Mouse (Mus musculus) thymus, adult 18-20 months (tissue): ENCODE measurements around the gene Hoxc11.

Source experiments
- DNase-seq, 2 experiments: peaks; one replicate each; pipeline ENCODE4 v3.0.0; 2022; ENCODE audit warnings: mixed read lengths in 2 of 2

Hoxc11 gene

DNA sequence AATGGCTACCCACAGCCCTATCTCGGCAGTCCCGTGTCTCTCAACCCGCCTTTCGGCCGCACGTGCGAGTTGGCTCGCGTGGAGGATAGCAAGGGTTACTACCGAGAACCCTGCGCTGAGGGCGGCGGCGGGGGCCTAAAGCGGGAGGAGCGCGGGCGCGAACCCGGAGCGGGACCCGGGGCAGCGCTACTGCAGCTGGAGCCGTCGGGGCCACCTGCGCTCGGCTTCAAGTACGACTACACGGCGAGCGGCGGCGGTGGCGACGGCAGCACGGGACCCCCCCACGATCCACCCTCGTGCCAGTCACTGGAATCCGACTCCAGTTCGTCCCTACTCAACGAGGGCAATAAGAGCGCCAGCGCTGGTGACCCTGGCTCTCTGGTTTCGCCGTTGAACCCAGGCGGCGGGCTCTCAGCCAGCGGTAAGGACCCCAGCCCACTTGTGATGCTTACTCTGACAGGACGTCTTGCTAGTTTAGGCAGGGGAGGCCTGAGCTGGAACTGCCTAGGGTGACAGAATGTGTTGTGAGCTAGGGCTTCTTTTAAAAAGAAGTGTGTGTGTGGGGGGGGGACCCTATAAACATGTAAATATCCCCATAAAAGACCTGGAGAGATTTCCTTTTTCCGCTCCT, 17.1 kb upstream of the Hoxc11 start:
- no peak for DNase-seq

DNA sequence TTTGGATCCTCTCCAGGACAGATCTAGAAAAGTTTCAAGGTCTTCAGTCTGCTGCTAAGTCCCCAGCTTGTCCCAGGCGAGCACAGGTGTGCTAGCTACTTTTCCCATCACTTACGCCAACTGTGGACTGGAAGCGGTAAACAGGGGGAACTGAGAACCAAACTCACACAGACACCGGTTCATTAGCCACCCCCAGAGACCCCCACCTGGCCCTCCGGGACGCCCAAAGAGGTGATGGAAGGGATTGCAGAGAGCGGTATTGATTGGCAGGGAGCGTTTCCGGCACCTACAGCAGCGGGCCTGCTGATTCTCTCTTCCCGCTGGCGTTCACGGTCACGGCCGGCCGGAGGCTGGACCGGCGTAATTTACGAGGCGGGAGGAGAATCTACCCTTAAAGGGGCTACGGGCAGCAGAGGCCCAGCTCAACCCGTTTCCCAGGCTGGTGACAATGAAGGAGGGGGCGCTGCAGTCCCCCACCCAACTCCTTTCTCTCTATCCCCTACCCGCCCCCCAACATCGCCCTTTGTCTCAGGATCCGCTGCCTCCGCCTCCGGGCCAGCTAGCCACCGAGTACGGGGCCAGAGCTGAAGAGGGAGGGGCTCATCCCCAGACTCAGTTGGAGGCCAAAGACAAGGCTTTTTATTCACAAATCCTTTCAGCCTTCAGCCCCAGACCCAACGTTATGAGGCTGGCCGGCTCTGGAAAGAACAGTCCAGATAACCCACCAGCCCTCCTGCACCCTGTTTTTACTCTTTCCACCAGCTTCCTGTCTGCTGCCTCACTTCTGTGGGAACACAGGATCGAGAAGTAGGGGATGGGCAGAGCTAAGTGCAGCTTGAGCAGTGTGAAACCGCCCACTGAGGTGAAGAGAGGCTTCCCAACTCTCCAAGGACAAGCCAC, 14.7 kb upstream of the Hoxc11 start:
- DNase-seq, result no peak

DNA sequence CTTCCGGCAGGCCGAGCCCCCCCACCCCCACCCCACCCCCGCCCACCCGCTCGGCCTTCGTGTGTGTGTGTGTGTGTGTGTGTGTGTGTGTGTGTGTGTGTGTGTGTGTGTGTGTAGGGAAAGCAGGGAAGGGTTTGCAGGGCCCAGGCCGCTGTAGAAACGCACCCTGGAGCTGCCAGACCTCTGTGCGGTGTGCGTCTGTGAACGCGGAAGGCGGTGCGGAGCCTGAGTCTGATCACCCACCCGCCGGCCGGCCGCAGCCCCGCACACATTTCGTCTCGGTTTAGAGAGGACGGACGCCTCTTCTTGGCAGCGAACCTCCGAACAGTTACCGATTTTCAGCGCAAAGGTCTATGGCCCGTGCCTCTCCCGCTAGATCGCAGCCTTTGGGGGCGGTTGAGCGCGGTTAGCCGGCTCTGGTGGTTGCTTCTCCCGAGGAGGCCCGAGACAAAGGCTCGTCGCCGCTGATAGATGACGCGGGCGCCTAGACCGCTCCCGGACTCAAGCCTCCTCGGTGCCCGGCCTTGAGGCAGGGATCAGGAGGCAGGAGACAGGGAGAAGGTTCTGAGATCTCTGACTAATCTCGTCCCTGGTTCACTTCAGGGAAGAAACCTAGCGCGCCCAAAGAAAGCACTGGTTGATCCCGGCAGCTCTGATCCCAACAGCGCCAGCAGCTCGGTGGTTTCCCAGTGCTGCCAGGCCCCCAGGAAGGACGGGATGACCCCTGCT, 11.3 kb upstream of the Hoxc11 start:
- DNase-seq, result no peak

DNA sequence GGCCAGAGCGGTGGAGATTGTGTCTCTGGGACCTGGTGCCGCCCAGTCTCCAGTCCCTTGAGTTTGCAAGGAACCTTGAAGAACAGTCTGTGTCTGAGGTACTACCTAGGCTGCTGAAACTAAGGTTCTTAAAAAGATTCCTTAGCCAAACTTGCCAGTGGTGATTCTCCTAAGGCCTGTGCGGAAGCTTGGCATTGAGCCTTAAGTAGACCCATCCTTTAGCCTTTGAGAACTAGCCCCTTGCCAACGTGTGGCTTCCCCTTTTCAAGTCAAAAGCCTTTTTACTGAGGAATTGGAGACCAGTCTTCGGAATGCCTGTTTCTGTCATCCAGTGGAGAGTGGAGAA, 10.8 kb upstream of the Hoxc11 start:
- DNase-seq, result no peak

DNA sequence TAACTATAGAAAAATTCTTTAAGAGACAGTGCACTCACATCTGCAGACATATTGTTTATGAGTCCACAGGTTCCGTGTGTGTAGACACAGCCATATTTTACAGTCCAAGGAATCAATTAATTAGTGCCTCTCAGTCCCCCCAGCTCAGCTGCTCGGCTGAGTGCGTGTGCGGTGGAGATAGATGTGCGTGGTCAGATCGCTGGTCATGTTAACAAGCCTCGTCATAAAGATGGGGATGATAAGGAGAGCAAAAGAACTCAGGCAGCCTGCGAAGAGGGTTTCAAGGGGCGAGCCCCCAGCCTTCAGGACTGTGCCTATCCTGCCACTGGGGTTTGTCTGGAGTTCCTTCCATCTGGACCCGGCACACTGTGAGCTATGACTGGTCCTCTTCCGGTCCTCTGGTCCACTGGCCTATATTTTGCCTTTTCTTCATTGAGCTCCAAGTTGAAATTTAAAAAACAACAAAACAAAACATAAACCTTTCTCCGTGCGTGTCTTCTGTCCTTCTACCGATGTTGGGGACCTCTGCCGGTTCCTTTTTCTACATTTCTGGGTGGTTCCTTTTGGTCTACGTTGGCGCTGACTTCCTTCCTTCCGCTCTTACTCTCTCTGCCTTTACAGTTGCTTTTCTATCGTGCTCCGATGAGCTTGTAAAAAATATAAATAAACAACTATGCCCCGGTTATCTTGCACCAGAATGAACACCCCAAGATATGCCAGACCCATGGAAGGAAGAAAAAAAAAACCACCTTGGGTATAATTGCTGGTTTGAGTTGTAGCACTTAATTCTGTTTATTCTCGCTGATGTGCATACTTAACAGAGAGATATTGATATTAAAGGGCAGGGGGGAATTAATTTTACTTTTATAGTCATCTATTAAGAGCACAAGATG, 8.8 kb upstream of the Hoxc11 start:
- no peak for DNase-seq

DNA sequence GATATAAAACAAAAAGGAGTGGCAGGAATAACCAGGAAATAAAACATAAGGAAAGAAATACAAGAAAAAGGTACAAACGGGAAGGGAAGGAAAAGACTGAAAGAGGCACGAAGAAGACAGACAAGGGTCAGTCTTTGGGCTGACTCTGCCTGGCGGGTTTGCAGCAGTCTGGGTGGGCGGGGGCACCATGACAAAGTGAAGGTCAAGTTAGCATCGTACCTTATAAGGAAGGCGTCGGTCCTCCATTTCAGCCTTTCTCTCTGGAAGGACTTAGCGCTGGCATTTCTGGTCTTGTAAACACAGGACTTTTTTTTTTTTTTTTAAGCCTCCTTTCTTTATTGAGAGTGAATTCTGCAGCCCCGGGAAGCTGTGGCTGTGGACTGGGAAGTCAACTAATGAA, 7.0 kb upstream of the Hoxc11 start:
- no peak for DNase-seq

DNA sequence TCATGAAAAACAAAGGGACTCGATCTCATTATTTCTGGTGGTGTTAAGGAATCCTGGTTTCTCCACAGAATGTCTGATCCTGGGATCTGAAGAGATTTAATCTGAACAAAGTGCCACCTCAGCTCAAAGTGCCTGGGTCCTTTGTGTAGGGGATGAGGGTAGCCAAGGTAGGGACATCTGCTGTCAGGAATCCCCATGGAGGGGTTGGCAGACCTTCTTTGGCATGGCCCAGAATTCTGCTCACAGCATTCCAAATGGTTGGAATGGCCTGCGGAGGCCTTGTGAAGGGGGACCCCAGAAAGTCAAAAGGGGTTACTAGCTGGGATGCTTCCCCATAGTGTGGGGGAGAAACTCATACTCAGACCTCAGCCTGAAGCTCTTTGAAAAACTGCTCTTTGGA, 5.4 kb upstream of the Hoxc11 start:
- DNase-seq, result no peak

DNA sequence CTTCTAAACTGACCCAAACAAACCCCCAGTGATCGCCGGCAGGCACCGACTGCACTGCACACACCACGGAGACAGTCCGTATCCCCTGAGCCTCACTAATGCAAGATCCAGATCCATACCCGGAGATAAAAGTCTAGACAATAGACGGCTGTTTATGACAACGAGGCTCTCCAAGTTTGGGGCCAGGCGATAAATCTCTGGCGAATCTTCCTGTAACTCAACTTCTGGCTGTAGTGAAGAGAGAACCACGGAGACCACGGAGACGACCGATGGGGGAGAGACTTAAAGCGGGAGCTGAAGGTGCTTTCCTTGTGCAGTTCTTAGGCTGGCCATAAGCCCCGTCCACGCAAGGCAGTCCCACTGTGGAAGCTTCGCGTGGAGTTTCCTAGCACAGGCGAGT, 4.5 kb upstream of the Hoxc11 start:
- no peak for DNase-seq

DNA sequence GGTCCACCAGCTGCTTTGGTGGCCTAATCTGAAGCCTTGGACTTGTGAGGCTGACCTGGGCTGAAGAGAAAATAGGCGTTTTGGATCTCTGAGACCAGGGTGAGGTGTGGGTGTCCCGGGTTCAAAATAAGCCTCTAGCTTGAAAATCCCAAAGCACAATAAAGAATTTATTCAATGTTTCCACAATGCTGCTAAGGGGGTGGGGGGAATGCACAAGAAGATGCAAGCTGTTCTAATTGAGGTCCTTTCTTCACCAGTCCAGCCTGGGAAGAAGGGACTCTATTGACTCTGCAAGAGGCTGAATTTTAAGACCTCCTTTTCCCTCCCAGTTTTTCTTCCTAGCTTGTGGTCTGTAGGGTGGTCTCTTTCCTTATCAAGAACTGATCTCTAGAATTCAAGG, 3.4 kb upstream of the Hoxc11 start:
- DNase-seq, result no peak

DNA sequence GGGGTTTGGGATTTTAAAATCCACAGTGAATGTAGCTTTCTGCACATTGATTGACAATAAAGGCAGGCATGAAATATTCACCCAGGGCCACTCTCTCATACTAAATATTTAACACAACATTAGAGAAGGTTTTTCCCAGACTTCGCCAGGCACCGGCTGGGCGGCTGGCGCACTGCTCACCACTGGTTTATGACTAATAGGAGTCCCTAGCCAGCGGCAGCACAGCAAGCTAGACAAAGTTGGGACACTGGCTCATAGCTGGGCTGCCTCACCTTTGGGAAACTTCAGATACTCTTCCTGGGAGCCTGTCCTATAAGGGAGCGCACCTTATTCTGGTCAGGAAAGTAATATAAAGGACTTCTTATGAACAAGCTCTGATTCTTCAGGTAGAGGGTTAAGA, 666 bp upstream of the Hoxc11 start:
- DNase-seq, result no peak

DNA sequence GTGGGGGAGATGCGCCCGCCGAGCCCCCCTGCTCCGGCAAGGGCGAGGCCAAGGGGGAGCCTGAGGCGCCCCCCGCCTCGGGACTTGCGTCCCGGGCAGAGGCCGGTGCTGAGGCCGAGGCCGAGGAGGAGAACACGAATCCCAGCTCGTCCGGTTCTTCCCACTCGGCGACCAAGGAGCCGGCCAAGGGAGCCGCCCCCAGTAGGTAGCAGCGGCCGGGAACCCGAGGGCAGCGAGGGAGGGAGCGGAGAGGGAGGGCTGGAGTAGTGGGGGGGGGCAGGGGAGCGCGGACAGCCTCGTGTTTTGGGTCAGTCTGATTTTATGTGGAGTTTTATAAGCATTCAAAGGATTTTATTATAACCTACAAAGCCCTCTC, 768 bp downstream of the Hoxc11 start:
- DNase-seq, result no peak

DNA sequence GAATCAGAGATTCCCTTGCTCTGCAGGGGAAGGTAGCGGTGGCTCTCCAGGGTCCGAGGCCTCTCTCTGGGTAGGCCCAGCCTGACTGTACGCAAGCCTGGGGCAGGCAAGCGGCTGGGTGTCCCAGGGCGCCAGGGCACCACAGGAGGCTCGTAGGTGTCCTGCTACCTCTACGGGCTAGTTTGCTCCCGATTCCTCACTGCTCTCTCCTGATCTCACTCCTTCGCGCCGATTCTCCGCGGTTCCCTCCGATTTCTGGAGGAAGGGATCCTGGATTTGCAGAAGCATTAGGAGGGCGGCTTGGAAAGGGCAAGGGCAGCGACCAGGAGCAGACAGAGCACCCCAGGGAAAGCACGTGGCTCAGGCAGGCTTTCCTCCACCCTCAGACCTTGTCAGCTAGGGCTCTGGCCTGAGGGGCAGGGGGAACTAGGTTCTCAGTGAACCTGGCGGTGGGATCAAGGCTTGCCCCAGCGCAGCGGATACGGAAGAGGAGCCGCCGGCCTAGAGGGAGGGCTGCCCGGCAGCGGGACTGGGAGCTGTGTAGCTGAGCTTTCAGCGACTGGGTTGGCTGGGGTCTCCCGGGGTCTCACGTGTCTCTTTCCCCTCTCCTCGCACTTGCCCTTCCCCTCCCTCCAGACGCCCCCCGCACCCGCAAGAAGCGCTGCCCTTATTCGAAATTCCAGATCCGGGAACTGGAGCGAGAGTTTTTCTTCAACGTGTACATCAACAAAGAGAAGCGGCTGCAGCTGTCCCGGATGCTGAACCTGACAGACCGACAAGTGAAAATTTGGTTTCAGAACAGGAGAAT, 1.8 kb downstream of the Hoxc11 start:
- no peak for DNase-seq

DNA sequence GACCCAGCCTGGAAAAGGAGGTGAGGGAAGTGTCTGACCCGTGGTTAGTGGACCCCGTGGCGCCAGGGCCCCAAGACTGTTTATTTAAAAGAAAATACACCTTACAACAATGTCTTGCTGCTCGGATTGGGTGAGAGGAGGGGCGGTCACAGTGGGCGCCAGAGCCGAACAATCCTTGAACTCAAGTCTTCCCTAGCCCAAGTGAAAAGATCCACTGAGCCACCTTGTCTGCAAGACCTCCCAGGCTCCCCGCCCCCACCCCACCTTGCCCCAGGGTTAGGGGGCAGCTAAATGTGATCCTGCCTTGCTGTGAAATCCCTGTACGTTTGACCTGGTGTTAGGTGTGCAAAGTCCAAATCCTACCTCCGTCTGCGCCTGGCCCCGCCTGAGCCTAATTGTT, 2.7 kb downstream of the Hoxc11 start:
- no peak for DNase-seq

DNA sequence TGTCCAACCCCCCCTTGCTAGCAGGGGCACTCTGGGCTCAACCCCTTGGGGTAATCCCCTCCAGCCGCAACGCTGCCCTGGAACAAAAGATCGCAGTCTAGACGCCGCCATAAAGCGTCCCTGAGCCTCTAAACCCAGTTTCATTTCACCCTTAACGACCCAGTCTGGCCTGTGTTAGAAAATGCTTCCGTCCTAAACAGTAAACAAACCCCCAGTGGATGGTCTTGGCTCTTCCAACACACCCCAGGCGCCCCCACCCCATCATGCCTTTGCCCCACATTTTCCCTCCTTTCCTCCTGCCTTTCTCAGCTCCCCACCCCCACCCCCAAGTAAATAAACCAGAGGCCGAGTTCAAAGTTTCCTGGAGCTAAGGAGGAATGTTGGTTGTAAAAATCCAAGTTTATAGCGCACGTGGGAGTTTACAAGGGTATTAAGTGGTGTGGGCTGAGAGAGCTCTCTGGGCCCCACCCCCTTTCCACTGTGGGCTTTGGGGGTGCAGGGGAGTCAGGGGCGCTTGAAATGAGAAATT, 5.5 kb downstream of the Hoxc11 start:
- no peak for DNase-seq

DNA sequence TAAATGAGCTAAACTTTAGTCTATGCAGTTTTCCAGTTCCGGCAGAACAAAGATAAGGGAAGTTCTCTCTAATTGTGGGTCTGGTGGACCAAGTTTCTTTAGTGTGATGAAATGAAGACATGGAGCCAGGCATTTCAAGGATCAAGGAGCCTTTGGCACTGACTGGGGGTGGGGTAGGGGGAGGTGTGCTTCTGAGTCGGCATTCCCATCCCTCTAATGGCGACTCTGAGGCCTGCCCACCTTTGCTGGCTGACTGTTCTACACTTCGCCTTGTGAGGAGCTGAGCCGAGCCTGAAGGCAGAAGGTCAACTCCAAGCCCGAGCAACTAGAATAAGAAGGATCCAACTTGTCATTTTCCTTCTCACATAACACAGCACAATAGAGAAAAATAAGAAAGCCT, 7.5 kb downstream of the Hoxc11 start:
- no peak for DNase-seq

DNA sequence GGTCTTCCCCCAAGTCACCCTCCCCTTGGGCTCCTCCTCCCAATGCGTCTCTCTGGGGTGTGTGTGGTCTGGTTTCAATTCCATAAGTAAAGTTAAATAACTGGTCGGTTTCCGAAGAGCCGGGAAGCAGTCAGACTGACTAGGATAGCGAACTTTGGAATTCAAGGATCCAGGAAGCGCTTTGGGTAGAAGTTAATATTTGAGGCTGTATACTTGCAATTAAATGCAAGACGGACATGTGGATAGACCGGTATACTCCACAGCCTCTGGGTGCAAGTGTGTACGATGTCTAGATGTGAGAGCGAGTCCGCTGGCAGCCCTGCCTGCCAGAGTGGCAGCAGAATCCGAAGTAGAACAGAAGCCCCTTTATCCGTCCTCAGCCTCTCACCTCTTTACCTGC, 8.3 kb downstream of the Hoxc11 start:
- no peak for DNase-seq

DNA sequence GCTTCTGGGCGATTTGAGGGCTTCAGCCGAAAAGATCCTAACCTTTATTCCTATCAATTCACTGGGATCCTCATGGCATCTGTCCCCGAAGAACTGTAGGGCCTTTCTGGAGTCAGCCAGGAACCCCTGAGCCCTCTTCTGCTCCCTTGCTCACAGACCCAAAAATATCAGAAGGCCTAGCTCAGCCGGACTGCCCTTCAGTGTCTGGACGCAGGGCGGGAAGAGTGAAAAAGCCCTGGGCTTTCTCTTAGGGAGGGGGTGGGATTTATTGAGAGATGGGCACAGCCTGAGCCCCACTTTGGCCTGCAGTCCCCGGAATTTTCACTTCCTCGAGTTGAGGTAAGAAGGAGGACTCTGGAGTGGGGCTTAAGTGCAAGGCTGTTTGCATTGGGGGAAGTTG, 9.0 kb downstream of the Hoxc11 start:
- DNase-seq, result no peak

DNA sequence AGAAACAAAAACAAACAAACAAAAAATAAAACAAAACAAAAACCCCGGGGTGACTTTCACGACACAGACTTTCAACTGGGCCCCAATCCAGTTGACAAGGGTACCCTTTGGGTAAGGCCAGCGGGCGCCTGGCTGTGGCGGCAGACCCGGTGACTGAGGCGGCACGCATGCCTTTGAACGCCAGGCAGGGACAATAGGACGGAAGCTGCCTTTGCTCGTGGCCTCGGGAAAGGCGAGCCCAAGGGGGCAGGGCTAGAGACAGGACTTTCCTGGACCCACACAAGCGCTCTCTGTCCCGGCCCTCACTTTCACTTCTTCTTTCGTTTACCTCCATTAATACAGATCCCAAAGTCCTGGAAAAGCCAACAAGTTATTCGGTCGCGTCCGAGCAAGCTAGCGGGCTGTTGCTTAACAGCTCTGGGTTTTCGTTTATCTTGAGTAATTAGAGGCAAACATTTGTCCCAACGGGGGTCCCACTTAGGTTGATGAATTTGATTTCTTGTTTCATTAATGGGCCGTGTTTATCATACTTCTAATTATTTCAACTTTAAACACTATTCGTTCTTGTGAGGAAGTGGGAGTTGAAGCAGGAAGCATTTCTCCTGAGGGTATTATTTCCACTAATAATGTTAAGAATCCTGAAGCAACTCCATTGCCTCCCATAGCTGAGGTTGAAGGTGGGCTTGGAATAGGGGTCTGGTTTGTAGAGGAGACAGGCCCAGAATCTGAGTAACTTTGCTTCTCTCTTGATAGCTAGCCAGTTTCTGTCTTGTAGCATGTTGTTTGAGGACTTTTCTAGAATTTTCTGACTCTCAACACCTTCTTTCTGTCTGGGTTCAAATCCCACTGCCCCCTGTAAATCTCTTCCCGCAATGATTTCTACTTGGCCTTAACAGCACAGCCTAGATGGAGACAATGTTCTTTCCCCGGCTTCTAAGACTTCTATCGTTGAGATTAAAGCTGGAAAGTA, 9.7 kb downstream of the Hoxc11 start:
- no peak for DNase-seq

DNA sequence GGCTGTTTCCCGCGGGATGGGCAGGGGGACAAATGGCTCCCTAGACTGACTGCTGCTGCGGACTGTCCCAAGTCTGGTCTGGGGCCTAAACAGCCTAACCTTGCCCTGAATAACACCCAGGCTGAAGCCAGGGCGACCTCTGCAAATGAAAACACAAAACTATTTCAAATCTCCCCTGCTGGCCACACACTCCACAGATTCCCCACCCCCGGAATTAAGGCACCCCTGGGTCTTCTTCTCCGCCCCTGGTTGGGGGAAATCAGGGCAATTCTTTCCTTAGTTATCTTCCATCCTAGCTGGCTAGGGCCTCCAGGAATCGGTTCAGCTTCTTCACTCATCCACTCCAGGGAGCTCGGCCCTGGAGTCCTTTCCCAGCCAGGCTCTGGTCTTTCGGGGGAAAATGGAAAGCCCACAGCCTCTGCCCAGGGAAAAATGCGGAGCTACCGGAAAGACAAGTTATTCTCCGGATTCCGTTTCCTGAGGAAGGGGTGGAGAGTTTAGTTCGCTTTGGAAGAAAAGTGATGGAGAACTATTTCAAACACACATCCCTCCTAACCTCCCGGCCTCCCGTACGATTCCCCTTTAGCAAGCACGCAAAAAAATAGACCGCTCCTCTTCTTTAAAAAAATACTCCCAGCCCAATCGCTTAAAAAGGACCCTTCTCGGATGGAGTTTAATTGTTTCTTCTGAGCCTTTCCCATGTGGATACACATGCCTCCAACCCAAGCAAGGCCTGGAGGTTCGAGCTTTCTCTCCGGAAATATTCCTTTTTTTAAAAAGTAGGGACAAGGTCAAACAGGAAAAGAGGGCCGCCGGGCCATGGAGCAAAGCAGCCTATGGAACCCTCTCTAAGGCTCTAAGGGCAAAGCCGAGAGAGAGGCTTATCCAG, 11.0 kb downstream of the Hoxc11 start:
- DNase-seq, result no peak
